Mouse (Mus musculus) MN1 (cell line): Measurements from ENCODE around the gene Hoxc9.

Source experiments
- DNase-seq: peaks from one replicate; pipeline ENCODE4 v3.0.0-alpha.2; 2016; ENCODE audit warnings: low spot score

The Hoxc9 gene

DNA sequence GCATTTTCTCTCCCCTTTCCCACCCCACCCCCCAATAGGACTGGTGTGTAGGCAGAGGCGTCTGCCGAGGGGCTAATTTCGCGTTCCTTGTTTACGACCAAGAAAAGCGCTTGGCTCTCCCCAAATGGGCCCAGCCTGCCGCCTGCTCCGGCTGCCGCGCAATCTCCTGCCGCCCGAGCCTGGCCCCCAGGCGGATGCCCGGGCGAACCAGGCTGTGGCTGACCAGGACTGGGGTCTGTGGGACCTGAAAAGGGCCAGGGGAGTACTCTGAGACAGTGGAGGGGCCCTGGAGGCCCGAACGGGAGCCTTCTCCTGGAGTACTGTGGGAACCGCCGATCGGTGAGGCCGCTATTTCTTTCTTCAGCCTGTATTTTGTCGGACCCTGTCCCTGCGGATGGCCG lies 24.3 kb downstream of the Hoxc9 start:
- DNase-seq: peak; percentile 69

DNA sequence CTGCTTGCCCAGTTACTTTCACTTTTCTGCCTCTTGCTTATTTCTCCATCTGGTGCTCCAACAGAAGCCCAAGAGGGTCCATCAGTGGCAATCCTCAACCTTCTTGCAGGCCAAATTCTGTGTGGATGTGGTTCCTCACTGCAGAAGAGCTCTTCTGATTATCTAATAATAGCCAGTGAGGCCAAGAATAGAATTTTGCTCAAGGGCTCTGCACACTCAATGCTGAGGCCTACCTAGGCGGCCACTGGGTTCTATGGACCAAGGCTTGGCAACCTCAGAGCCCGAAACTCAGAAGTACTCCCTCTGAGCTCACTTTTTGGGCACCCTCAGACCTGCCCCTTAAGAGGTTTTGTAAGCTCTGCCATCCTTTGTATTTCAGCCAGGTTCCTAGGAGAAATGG lies 25.1 kb downstream of the Hoxc9 start:
- peak; percentile 54 for DNase-seq

DNA sequence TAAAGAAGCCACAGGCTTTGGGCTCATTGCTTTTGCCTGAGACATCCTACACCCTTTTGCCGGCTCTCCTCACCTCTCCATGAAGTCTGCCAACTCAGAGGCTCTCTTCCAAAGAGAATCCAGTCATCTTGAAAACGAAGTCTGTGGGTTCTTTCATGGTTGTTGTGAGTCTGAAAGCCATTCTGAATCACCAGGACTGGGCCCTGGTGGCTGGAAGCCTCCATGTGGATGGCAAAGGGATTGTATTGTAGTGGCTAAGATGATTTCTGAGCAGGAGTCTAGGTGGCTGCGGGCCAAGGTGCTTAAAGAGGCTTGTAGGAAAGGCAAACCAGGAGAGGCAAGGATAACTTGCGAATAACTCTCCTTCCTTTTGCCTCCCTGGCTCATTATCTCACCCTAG lies 25.9 kb downstream of the Hoxc9 start:
- DNase-seq: peak; percentile 84

DNA sequence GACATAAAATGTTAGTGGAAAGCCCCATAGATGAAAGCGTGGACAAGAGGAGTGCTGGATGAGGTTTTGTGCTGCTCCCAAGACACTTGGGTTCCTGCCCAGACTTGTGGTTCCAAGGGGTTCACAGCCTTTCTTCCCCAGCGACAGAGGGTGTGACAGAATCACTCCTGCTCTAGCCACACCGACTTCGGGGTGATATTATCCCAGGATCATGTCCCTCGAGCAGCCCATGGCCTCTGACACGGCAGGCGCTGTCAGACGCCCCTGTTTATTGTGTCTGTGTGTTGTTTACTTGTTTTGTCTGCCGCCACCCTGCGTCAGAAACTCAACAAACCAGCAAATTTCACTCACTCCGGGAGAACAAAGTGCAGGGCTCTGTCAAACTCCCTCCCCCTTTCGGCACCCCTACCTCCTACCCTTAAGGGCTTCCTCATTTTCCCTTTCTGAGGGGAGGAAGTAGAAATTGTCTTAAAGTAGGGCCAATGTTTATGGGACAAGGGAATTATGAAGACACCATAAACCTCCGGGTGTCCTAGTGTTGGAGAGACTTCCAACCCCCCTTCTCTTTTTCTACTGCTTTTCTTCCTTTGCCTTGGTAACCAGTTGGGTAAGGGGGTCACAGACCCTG lies 26.7 kb downstream of the Hoxc9 start:
- DNase-seq: no peak

DNA sequence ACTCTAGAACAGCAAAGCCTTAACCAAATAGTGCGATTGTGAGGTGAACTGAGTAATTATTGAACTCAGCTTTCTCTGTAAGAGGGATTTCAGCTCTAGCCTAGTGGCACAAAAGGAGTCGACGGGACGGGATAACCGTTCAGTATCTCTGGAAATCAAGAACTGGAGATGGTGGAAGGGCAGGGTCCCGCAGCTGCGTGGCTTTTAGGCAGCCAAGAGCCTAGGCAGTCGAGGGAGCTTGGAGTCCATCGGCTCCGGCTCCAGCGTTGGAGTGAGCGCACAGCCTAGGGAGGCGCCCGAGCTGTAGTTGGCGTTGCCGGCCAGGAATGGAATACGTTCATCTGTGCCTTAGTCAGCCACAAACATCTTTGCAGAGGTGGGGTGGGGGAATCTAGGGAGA lies 29.1 kb downstream of the Hoxc9 start:
- DNase-seq: peak; percentile 69

DNA sequence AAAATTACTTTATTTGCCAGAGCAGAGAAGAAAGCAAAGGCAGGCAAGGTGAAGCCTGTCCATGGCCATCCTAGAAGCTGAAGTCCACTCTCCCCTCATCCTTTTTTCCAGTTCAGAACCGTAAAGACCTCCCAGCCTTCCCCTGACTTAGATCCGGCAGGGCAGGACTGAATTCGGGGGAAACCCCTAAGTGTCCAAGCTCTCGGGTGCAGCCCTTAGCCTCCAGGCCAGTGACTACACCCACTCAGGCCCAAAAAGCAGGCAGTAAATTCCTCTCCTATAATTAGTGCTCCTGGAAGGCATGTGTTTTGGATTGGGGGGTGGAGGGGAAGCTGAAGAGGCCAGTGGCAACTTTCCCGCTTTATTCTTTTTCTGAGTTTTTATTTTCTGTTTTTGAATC lies 29.6 kb downstream of the Hoxc9 start:
- peak; percentile 38 for DNase-seq

DNA sequence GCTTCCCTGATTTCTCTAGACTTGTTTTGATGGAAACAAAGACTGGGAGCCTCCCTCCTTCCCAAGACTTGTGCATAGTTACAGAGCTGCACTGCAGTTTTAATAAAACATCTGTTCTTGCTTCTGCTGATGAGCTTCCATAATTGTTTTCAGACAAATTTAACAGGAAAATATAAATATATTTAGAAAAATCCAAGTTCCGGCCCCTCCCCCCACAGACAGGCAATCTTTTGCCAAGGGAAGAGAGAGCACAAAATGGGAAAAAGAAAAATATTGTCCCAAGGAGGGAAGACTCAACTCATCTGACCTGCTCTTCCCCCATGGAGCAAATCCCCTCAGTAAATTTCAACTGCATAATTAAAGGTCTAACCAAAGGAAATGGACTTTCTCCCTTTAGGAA lies 30.1 kb downstream of the Hoxc9 start:
- no peak for DNase-seq

DNA sequence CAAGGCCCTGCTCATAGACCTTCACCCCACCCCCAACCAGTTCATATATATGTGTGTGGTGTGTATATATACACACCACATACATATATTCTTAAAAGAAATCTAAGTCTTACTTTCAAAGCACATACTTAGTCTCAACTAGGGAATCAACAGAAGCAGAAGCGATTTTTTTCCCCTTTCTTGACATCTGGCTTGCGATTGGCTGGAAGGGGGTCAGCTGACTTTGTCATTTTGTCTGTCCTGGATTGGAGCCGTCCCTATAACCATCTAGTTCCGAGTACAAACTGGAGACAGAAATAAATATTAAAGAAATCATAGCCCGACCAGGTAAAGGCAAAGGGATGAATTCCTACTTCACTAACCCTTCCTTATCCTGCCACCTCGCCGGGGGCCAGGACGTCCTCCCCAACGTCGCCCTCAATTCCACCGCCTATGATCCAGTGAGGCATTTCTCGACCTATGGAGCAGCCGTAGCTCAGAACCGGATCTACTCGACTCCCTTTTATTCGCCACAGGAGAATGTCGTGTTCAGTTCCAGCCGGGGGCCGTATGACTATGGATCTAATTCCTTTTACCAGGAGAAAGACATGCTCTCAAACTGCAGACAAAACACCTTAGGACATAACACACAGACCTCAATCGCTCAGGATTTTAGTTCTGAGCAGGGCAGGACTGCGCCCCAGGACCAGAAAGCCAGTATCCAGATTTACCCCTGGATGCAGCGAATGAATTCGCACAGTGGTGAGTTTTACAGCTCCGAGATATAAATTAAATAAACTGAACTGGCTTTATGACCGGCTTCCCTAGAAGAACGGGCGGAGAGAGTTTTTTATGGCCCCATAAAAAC lies 33.2 kb downstream of the Hoxc9 start:
- no peak for DNase-seq

DNA sequence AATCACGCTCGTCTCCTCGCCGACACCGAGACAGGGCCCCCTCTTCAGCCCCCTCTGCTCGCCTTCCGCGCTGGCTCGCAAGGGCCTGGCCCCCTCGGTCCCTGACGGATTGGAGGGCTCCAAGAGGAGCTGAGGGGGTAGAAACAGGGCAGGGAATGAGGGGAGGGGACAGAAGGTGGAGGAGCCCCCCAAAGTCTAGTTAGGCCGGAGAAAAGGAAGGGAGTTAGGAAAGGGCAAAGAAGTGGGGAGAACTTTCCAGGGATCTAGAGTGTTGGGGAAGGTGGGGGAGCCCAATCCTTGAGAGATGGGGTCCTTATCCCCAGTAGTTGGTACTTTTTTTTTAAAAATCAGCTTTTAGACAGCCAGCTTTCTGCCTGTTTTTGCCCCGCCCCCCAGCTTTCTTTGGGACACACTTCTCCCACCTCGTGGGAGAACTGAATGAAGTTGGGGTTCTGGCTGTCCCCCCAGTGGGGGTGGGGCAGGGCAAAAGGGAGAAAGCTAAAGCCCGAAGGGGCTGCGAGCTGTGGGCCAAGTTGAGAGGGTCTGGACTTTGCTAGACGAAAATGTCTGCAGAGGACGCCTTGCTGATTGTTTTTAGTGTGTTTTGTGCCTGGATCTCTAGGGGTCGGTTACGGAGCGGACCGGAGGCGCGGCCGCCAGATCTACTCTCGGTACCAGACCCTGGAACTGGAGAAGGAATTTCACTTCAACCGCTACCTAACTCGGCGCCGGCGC lies 34.0 kb downstream of the Hoxc9 start:
- no peak for DNase-seq

DNA sequence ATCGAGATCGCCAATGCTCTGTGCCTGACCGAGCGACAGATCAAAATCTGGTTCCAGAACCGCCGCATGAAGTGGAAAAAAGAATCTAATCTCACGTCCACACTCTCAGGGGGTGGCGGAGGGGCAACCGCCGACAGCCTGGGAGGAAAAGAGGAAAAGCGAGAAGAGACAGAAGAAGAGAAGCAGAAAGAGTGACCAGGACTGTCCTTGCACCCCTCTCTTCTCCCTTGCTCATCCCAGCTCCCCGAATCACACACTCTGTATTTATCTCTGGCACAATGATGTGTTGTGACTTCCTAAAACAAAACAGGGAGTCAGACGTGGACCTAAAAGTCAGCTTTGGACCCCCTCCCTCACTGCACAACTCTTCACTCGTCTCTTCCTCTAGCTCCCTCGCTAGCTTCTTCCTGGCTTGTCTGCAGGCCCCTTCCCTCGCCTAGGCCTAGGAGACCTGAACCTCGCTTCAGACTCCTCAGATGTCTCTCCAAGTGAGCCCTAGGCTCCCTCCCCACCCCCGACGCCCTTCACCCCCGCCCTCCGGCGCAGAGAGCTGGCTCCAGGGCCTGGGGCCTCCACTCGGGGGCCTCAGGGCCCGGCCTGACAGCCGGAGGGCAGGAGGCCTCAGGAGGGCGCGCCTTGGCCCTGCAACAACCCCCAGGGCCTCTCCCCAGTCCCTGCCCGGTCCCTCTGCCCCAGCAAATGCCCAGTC lies 34.8 kb downstream of the Hoxc9 start:
- DNase-seq: no peak

DNA sequence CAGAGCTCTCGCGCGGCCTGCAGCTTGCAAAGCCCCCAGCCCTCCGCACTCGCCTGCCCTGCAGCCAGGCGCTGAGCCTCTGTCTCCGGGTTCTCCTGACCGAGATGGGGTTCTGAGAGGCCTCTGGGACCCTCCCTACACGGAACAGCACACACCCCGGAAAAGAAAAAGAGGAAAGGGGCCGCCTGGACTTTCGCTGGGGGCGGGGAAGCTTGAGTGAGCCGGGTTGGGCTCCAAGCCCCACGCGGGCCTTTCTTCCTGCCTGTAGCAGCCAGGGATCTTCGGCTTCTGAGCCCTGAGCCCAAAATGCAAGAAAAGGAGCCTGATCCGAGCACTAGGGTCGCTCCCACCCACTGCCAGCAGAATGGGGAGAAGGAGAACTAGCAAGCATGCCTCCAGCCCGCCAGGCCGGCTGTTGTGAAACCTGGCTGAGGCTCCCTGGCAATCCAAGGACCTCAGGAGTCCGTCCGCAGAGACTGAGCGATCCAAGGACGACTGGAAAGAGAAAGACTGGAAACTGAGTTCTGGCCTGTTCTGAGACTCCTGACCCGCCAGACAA lies 35.8 kb downstream of the Hoxc9 start:
- DNase-seq: no peak

DNA sequence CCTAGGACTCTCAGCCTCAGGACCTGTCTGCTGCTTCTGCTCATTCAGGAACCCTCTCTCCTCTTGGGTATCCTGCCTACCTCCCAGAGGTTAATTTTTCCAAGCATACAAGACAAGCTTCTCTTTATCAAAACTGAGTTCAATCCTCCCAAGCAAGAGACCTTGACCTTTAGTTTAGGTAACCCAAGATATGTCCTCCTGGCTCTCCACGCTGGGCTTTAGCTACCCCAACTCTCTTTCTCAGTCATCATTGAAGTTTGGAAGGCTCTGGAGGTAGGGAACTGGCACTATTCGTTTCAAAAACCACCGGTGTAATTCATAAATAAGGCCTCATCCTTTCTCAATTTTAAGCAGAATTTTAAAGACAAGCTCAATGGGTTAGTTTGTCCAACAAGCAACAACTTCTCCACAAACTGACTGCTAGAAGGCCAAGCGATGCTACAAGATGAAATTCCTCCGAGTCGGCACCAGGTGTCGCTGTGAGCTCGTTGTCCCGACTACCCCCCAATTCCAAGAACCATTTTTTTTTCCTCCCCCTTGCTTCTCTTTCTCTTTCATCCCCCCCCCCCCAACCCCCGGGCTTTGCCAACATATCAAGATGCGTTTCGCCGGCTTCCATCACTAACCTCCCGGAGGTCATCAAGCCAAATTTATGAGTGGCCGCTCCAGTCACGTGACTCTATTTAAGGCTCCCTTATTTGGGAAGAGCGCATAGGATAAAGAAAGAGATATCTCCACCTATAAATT lies 37.2 kb downstream of the Hoxc9 start:
- DNase-seq: peak; percentile 31

DNA sequence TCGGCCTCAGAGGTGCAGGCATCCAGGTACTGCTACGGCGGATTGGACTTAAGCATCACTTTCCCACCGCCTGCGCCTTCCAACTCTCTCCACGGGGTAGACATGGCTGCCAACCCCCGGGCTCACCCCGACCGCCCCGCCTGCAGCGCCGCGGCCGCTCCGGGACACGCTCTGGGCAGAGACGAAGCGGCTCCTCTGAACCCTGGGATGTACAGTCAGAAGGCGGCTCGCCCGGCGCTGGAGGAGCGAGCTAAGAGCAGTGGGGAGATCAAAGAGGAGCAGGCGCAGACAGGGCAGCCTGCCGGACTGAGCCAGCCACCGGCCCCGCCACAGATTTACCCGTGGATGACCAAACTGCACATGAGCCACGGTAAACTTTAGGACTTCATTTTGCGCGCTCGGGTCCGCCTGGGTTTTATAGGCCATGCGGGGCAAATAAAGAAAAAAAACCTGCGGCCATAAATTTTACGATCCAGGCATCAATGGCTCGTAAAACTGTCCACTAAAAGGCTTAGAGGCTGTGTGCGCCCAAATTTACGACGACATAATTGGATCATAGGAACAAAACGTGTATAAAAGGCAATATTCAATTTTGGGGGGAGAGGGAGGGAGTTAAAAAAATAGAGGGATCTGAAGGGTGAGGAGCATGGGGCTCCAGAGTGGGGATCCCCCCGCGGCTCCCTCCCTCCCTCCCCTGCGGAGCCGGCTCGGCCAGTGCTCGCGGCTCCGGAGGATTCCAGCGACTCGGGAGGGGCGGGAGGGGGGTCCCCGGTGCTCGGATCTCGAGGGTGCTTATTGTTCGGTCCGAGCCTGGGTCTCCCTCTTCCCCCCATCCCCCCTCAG lies 38.1 kb downstream of the Hoxc9 start:
- no peak for DNase-seq

DNA sequence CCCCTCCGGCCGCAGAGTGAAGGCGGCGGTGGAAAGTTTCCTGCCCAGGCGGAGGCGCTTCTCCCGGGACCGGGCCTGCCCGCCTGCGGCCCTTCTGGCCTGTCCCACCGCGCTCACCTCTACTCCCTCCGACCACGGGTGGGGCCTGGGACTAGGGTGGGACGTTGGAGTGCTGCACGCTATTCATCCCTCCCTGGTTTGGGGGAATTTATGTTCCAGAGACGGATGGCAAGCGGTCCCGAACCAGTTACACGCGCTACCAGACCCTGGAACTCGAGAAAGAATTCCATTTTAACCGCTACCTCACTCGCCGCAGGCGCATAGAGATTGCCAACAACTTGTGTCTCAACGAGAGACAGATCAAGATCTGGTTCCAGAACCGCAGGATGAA lies 38.8 kb downstream of the Hoxc9 start:
- no peak for DNase-seq

DNA sequence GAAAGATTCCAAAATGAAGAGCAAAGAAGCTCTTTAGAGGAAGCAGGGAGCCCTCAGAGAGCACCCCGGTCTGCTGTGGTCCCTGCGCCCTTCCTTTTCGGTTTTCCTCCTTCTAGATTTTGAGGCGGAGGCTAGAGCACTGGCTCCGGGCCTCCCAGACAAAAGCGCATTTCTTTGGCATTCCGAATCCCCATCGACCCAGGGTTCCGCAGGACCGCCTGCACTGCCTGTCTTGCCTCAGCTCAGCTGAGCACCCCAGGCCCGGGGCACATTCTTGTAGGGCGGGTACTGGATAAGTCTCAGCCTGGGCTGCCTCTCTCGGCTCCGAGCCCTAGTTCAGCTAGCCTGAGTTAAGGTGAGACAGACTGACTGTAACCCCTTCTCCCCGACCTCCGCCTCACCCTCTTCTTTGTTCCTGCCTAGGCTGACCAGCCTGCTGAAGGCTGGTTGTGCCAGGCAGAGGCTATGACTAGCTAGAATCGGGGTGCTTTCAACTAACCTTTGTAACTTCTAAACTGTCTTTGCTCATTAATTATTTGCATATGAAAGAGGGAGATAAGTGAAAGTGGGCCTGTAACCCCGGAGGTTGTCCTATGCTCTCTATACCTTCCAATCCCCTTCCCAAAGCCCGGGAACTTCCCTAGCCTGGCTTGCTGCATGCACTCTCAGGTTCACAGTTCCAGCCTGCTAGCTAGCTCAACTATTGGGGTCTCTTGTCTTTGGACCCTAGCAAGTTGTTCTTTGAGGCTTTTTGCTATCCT lies 39.3 kb downstream of the Hoxc9 start:
- no peak for DNase-seq

DNA sequence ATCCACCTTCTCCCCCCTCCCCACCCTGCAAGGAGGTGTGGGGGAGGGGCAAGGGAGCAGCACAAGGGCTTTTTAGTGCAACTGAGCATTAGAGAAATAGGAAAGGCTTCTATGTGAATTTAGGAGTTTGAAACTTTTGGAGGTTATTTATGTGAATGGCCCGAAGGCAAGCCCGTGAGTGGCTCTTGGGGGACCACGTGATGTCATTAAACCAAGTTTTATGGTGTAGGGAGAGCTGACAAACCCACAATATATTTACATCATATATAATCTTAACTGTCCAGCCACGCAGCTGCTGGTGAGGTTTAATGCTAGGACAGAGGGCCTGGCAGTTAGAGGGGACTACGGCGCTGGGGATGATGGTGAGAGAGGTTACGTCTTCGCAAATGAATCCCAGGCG lies 42.4 kb downstream of the Hoxc9 start, which contains the start of gene Hoxc4:
TSS of gene Hoxc4 (plus strand) at position 299 of the 400 bp plus-strand sequence.
- no peak for DNase-seq

DNA sequence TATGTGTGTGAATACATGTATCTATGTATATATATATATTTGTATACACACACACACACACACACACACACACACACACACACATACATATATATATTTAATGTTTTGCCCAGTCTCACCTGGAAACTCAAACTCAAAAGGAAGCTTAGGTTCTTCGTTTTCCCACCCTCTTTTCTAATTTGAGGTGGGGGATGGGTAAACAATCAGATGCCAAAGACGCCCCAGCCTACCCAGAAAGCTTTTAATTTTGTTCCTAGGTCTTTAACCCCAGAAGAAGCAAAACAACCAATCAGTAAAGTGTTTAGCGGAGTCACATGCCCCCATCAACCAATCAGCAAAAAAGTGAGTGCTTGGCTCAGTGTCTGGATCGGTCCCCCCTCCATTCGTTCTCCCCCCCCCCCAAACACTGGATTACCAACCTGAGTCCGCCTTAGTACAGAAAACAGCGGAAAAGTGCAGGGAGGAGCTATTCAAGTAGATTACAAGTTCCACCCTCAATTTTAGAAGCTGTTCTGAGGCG lies 44.7 kb downstream of the Hoxc9 start:
- no peak for DNase-seq

DNA sequence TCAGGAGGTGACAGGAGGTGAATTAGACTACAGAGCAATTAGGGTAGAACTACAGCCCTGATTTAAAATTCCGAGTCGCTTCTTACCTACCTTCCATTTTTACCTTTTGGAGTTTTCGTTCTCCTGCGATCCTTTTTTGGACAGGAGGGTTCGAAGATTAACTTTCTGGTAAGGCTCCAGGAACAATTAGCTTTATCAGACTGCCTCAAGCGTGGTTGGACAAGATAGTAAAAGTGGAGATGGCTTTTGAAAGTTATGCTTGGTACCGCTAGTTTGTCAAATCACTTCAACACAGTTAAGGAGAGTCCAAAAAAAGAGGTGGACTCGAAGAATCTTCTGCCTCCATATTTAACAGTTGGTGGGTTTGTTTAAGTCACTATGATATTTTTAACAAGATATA lies 45.3 kb downstream of the Hoxc9 start:
- no peak for DNase-seq

DNA sequence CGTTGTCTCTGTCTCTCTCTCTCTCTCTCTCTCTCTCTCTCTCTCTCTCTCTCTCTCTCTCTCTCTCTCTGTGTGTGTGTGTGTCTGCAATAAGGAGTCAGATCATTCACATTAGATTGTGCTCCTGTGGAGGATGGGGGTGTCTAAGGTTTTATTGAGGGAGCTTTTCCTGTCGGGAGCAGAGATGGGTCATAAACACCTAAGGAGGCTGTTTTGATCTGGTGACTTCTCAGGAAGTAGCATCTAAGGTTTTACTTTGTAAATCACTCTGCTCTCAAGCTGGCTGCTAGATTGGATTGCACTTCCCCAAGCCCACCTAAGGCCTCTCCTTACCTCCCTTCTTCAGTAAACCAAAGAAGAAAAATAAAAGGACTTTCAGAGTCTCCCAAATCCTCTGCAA lies 47.9 kb downstream of the Hoxc9 start:
- no peak for DNase-seq
